Mouse (Mus musculus): ENCODE measurements at regions not wholly inside any gene's neighbourhood (a gene's known extent, or its start where the extent isn't known, plus 50 kb on each side); places are given as distances from the start of the nearest gene placed in this dataset.

GRCm38 (mm10) chr6:55565260-55566209 lies 113.8 kb downstream of the Adcyap1r1 start:
- TF ChIP-seq CTCF (conservative IDR thresholded peaks at IDR 0.05; ENCODE audit: insufficient read depth, insufficient read length, low read depth, low read length) (no peak), POLR2A (IDR thresholded peaks at IDR 0.05; ENCODE audit: low read depth, low read length) (no peak)
- Histone ChIP-seq H3K4me3 (ENCODE audit: insufficient read depth, low read depth, low read length) (no peak overlapping the region), H3K27ac (ENCODE audit: insufficient read depth, low read depth, low read length) (no peak overlapping the region), H3K36me3 (ENCODE audit: control insufficient read depth, insufficient read depth, low read length) (no peaks in the 10 kb centered on the region), H3K27me3 (replicated peaks; ENCODE audit: control insufficient read depth, insufficient read depth, low read length) (no peaks in the 10 kb centered on the region), H3K4me1 (ENCODE audit: control insufficient read depth, insufficient read depth, low read length) (no peaks in the 10 kb centered on the region)
- no peak for DNase-seq
- 80% methylated on average over 14 of the region's 14 CpGs for WGBS

DNA sequence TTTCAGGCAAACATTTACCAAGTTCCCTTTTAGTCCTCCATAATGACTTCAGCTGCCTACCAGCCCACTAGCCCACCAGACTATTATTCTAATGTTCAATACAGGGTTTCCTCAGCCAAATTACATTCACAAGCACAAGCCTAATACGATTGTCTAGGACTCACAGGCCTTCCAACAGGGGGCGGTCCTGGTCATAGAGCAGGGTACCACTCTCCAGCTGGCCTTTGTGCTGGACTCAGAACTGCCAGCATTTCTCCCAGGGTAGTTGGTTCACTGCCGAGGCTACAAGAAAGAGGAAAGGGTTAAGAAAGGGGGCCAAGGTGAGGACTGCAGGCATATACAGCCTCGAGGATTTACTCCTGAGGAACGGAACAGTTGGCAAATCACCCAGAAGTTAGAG lies 108.8 kb downstream of the Adcyap1r1 start:
- Histone ChIP-seq H3K27me3 (replicated peaks; ENCODE audit: control insufficient read depth, insufficient read depth, low read length) (no peaks in the 10 kb centered on the region), H3K4me3 (ENCODE audit: insufficient read depth, low read depth, low read length) (no peak overlapping the region), H3K36me3 (ENCODE audit: control insufficient read depth, insufficient read depth, low read length) (no peaks in the 10 kb centered on the region), H3K4me1 (ENCODE audit: control insufficient read depth, insufficient read depth, low read length) (no peaks in the 10 kb centered on the region), H3K27ac (ENCODE audit: insufficient read depth, low read depth, low read length) (no peak overlapping the region)
- WGBS, result 59% methylated on average over 5 of the region's 5 CpGs
- TF ChIP-seq POLR2A (IDR thresholded peaks at IDR 0.05; ENCODE audit: low read depth, low read length) (no peak), CTCF (conservative IDR thresholded peaks at IDR 0.05; ENCODE audit: insufficient read depth, insufficient read length, low read depth, low read length) (no peak)
- no peak for DNase-seq

DNA sequence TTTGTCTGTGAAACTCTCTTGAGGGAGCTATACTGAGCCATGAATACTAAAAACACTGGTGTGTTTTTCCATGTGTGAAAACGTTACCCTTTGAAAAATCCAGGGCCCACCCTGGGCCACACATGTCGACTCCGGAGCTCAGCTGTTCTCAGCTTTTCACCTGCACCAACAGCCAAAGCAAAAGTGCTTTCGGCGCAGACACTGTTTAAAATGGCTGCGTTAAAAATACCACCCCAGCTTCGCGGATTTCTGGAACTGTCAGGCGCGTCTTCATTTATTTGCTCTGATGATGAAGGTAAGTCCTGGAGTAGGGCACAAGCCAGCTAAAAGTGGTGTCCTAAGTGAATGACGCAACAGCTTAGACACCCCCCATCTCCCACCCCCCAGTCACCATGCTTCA lies 108.0 kb downstream of the Adcyap1r1 start:
- H3K4me1 ChIP-seq (ENCODE audit: control insufficient read depth, insufficient read depth, low read length), result no peaks in the 10 kb centered on the region
- H3K36me3 ChIP-seq (ENCODE audit: control insufficient read depth, insufficient read depth, low read length), result no peaks in the 10 kb centered on the region
- WGBS, result 89% methylated on average over 11 of the region's 11 CpGs
- DNase-seq, result no peak
- no peaks in the 10 kb centered on the region for H3K27me3 ChIP-seq (replicated peaks; ENCODE audit: control insufficient read depth, insufficient read depth, low read length)
- TF ChIP-seq POLR2A (IDR thresholded peaks at IDR 0.05; ENCODE audit: low read depth, low read length) (no peak), CTCF (conservative IDR thresholded peaks at IDR 0.05; ENCODE audit: insufficient read depth, insufficient read length, low read depth, low read length) (no peak)
- no peak overlapping the region for H3K27ac ChIP-seq (ENCODE audit: insufficient read depth, low read depth, low read length)
- H3K4me3 ChIP-seq (ENCODE audit: insufficient read depth, low read depth, low read length), result no peak overlapping the region
